ENCODE assay signal across 11 mouse cellular contexts in the genomic region with DNA sequence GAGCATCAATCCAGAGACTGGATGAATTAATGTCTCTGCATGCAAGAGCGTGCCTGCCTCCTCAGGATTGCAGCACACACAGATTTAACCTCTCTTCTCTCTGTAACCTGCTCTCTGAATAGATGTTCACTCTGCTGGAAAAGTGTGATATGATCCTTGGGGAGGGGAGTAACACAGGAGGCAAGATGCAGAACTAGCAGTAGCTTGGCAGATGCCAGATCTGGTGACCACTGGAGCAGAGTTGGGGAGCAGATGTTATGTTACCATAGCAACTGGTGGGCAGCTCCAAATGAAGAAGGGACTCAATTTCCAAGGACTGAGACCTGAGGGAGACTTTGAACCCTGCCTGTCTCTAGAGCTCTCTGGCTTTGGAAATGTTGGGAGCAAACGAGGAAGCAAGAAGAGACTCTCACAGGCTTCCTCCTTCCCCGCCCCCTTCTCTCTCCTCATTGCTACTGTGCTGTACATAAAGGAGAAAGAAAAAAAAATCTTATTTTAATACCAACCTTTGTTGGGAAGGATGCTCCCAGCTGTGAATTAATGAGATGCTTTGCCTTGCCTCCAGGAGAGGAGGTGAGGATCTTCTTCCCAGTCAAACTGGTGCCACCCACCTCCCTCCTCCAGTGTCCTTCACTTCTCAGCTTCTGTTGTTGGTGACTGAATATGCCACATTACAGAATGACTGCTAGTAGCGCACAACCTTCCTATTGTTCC.
DNase-seq lines count a peak whose midpoint lies in the region; ATAC-seq and TF ChIP-seq lines count a peak whose summit lies in the region.
"Had no signal": no experiment of that assay in that cellular context is flagged by ENCODE, and none has a peak within 500 bp of the region (broad histone marks: within the 10 kb centered on the region; RNA-seq: fewer than 3 reads in every experiment).

No protein-coding gene starts in this region.

- H3K4me3 ChIP-seq in embryonic facial prominence, embryonic 10.5 days = no peak overlapping the region
- no peak overlapping the region for H3K4me3 ChIP-seq in hindbrain, embryonic 14.5 days (replicated peaks; ENCODE audit: low read length)
- H3K4me3 ChIP-seq in neural tube, embryonic 14.5 days (ENCODE audit: low read depth, low read length) = no peak overlapping the region
- no peak overlapping the region for H3K4me3 ChIP-seq in lung, postnatal 0 days (ENCODE audit: low read depth, low read length)
- H3K4me3 ChIP-seq: limb, embryonic 13.5 days had no signal

- 60% methylated on average over 4 of the region's 4 CpGs for WGBS in embryonic facial prominence, embryonic 10.5 days
- 19% methylated on average over 4 of the region's 4 CpGs for WGBS in hindbrain, embryonic 14.5 days
- WGBS in neural tube, embryonic 14.5 days = 39% methylated on average over 4 of the region's 4 CpGs
- 58% methylated on average over 4 of the region's 4 CpGs for WGBS in lung, postnatal 0 days

- TF ChIP-seq CTCF in lung, postnatal 0 days (IDR thresholded peaks at IDR 0.05) = no peak

- peak; percentile 13 to 18 for DNase-seq in left cerebral cortex, adult 9 months (ENCODE audit: low spot score in 2 of 2)
- no peak for DNase-seq in left cerebral cortex, adult 11 months (ENCODE audit: low spot score)
- DNase-seq in embryonic facial prominence, embryonic 10.5 days (ENCODE audit: low spot score) = peak; percentile 21
- peak; percentile 56 for DNase-seq in hindbrain, embryonic 14.5 days (ENCODE audit: low spot score)
- no peak for DNase-seq in heart, postnatal 10 days
- no peak for DNase-seq in liver
- no peak for DNase-seq in lung, postnatal 0 days (ENCODE audit: low spot score)
- DNase-seq: cerebellum, adult 2 months; thymus, postnatal 14 days had no signal

- H3K4me1 ChIP-seq in embryonic facial prominence, embryonic 10.5 days = peaks cover 29% of the 10 kb centered on the region
- peaks cover 27% of the 10 kb centered on the region for H3K4me1 ChIP-seq in hindbrain, embryonic 14.5 days (replicated peaks; ENCODE audit: control insufficient read depth, insufficient read depth, low read length)
- H3K4me1 ChIP-seq in neural tube, embryonic 14.5 days (ENCODE audit: control insufficient read depth, insufficient read depth, low read length) = peaks cover 4% of the 10 kb centered on the region; the same call in 1 of the 2 replicates
- no peaks in the 10 kb centered on the region for H3K4me1 ChIP-seq in lung, postnatal 0 days (ENCODE audit: insufficient read depth, low read depth, low read length)

- TF ChIP-seq EP300 in lung, postnatal 0 days (IDR thresholded peaks at IDR 0.05) = no peak

- no peak overlapping the region for H3K27ac ChIP-seq in embryonic facial prominence, embryonic 10.5 days (replicated peaks)
- peak overlapping the region; percentile 77 for H3K27ac ChIP-seq in hindbrain, embryonic 14.5 days
- 0 out of 2 replicates have a peak overlapping the region, but pooled peaks have one; percentile 31 for H3K27ac ChIP-seq in neural tube, embryonic 14.5 days (ENCODE audit: low read depth, low read length)
- no peak overlapping the region for H3K27ac ChIP-seq in lung, postnatal 0 days (ENCODE audit: low read length)
- H3K27ac ChIP-seq: limb, embryonic 13.5 days had no signal

- intact Hi-C loops in heart, postnatal 10 days (cut with DNase I) = no loop called here

- H3K9ac ChIP-seq in hindbrain, embryonic 14.5 days = no peak overlapping the region
- no peak overlapping the region for H3K9ac ChIP-seq in neural tube, embryonic 14.5 days (replicated peaks; ENCODE audit: low read depth, low read length)
- H3K9ac ChIP-seq in lung, postnatal 0 days (replicated peaks; ENCODE audit: low read depth) = no peak overlapping the region
- H3K9ac ChIP-seq: limb, embryonic 13.5 days had no signal

- peak; percentile 65; the same call in 1 of the 2 replicates for ATAC-seq in hindbrain, embryonic 14.5 days (ENCODE audit: low FRiP score)
- ATAC-seq in neural tube, embryonic 14.5 days (ENCODE audit: low read depth) = peak; percentile 63; the same call in 1 of the 2 replicates
- ATAC-seq in lung, postnatal 0 days = no peak

- no peaks in the 10 kb centered on the region for H3K36me3 ChIP-seq in embryonic facial prominence, embryonic 10.5 days (replicated peaks)
- no peaks in the 10 kb centered on the region for H3K36me3 ChIP-seq in hindbrain, embryonic 14.5 days (replicated peaks; ENCODE audit: control insufficient read depth, insufficient read depth)
- H3K36me3 ChIP-seq in neural tube, embryonic 14.5 days (ENCODE audit: control insufficient read depth, insufficient read depth, low read length) = no peaks in the 10 kb centered on the region
- H3K36me3 ChIP-seq in lung, postnatal 0 days (ENCODE audit: insufficient read depth, low read length) = no peaks in the 10 kb centered on the region
- H3K36me3 ChIP-seq: limb, embryonic 13.5 days had no signal

- H3K4me2 ChIP-seq in hindbrain, embryonic 14.5 days (replicated peaks) = no peak overlapping the region
- no peak overlapping the region for H3K4me2 ChIP-seq in neural tube, embryonic 14.5 days (ENCODE audit: low read depth, low read length)
- no peak overlapping the region for H3K4me2 ChIP-seq in lung, postnatal 0 days (replicated peaks; ENCODE audit: low read depth, low read length)
- H3K4me2 ChIP-seq: limb, embryonic 13.5 days had no signal

- H3K9me3 ChIP-seq in embryonic facial prominence, embryonic 10.5 days = peaks cover 3% of the 10 kb centered on the region; the same call in 1 of the 2 replicates
- H3K9me3 ChIP-seq in hindbrain, embryonic 14.5 days (ENCODE audit: control insufficient read depth, low read length) = peaks cover 6% of the 10 kb centered on the region; the same call in 1 of the 2 replicates
- H3K9me3 ChIP-seq in neural tube, embryonic 14.5 days (ENCODE audit: control insufficient read depth, low read length) = peaks cover 5% of the 10 kb centered on the region; the same call in 1 of the 2 replicates
- H3K9me3 ChIP-seq in lung, postnatal 0 days (ENCODE audit: low read length) = no peaks in the 10 kb centered on the region

- no peaks in the 10 kb centered on the region for H3K27me3 ChIP-seq in embryonic facial prominence, embryonic 10.5 days (replicated peaks; ENCODE audit: low read depth, poor library complexity, severe bottlenecking)
- no peaks in the 10 kb centered on the region for H3K27me3 ChIP-seq in hindbrain, embryonic 14.5 days (ENCODE audit: control insufficient read depth, insufficient read depth, low read length)
- H3K27me3 ChIP-seq in neural tube, embryonic 14.5 days (ENCODE audit: control insufficient read depth, insufficient read depth, low read length) = no peaks in the 10 kb centered on the region
- H3K27me3 ChIP-seq in lung, postnatal 0 days (replicated peaks; ENCODE audit: insufficient read depth, low read length) = no peaks in the 10 kb centered on the region
- H3K27me3 ChIP-seq: limb, embryonic 13.5 days had no signal

Comparison
In these comparisons a context has a peak if more than half of its experiments do, and no peak if none do; other contexts are left out.
1. DNase-seq: peak in left cerebral cortex, adult 9 months (2 of 2), embryonic facial prominence, embryonic 10.5 days (single experiment) and hindbrain, embryonic 14.5 days (single experiment); none in left cerebral cortex, adult 11 months (single experiment), heart, postnatal 10 days (0 of 2), liver (single experiment) and lung, postnatal 0 days (single experiment).
2. H3K27ac ChIP-seq: peak in hindbrain, embryonic 14.5 days (single experiment) and neural tube, embryonic 14.5 days (single experiment); none in embryonic facial prominence, embryonic 10.5 days (single experiment) and lung, postnatal 0 days (single experiment).